Mouse (Mus musculus): ENCODE measurements around the gene Clybl. TPM values are rescaled to one million over a fixed set of nuclear protein-coding genes. Genes with fewer than 3 reads are reported as not detected.

Gene Clybl
- polyA plus RNA-seq, 1 experiment from 2014 or later, result 34.3 TPM

GRCm38 (mm10) chr14:122359136-122359905 lies 177.8 kb downstream of the Clybl start:
- Histone ChIP-seq H3K36me3 (ENCODE audit: control insufficient read depth, insufficient read depth, low read length) (no peaks in the 10 kb centered on the region), H3K4me1 (replicated peaks; ENCODE audit: control insufficient read depth, insufficient read depth, low read length) (no peaks in the 10 kb centered on the region), H3K27ac (ENCODE audit: low read depth, low read length) (no peak overlapping the region), H3K9ac (ENCODE audit: low read length) (no peak overlapping the region), H3K4me3 (ENCODE audit: low read depth, low read length) (no peak overlapping the region), H3K9me3 (ENCODE audit: control insufficient read depth, low read length) (no peaks in the 10 kb centered on the region), H3K4me2 (ENCODE audit: low read depth, low read length, severe bottlenecking) (no peak overlapping the region), H3K27me3 (ENCODE audit: control insufficient read depth, insufficient read depth, low read length) (no peaks in the 10 kb centered on the region)
- WGBS, result 80% methylated on average over 23 of the region's 23 CpGs
- no peak for ATAC-seq (replicated peaks; ENCODE audit: low FRiP score)
- no peak for DNase-seq (ENCODE audit: low spot score)

- no peak overlapping the region for H3K4me3 ChIP-seq (ENCODE audit: low read depth, low read length)
- H3K4me1 ChIP-seq (replicated peaks; ENCODE audit: control insufficient read depth, insufficient read depth, low read length), result no peaks in the 10 kb centered on the region
- no peak for DNase-seq (ENCODE audit: low spot score)
- no peaks in the 10 kb centered on the region for H3K36me3 ChIP-seq (ENCODE audit: control insufficient read depth, insufficient read depth, low read length)
- no peaks in the 10 kb centered on the region for H3K9me3 ChIP-seq (ENCODE audit: control insufficient read depth, low read length)
- no peak overlapping the region for H3K27ac ChIP-seq (ENCODE audit: low read depth, low read length)
- H3K4me2 ChIP-seq (ENCODE audit: low read depth, low read length, severe bottlenecking), result no peak overlapping the region
- ATAC-seq (replicated peaks; ENCODE audit: low FRiP score), result no peak
- H3K27me3 ChIP-seq (ENCODE audit: control insufficient read depth, insufficient read depth, low read length), result no peaks in the 10 kb centered on the region
- no peak overlapping the region for H3K9ac ChIP-seq (ENCODE audit: low read length)
- 92% methylated on average over 9 of the region's 9 CpGs for WGBS
Measured at GRCm38 (mm10) chr14:122361807-122362206, 180.3 kb downstream of the Clybl start.

GRCm38 (mm10) chr14:122363156-122363555 lies 181.7 kb downstream of the Clybl start:
- H3K27me3 ChIP-seq (ENCODE audit: control insufficient read depth, insufficient read depth, low read length), result no peaks in the 10 kb centered on the region
- no peak overlapping the region for H3K4me3 ChIP-seq (ENCODE audit: low read depth, low read length)
- H3K36me3 ChIP-seq (ENCODE audit: control insufficient read depth, insufficient read depth, low read length), result no peaks in the 10 kb centered on the region
- no peak overlapping the region for H3K4me2 ChIP-seq (ENCODE audit: low read depth, low read length, severe bottlenecking)
- ATAC-seq (replicated peaks; ENCODE audit: low FRiP score) (0 out of 2 replicates have a peak, but pooled peaks have one; percentile 11), DNase-seq (ENCODE audit: low spot score) (no peak)
- no peaks in the 10 kb centered on the region for H3K4me1 ChIP-seq (replicated peaks; ENCODE audit: control insufficient read depth, insufficient read depth, low read length)
- no peaks in the 10 kb centered on the region for H3K9me3 ChIP-seq (ENCODE audit: control insufficient read depth, low read length)
- no peak overlapping the region for H3K9ac ChIP-seq (ENCODE audit: low read length)
- 21% methylated on average over 6 of the region's 6 CpGs for WGBS
- H3K27ac ChIP-seq (ENCODE audit: low read depth, low read length), result no peak overlapping the region

- no peaks in the 10 kb centered on the region for H3K36me3 ChIP-seq (ENCODE audit: control insufficient read depth, insufficient read depth, low read length)
- H3K27me3 ChIP-seq (ENCODE audit: control insufficient read depth, insufficient read depth, low read length), result no peaks in the 10 kb centered on the region
- no peak overlapping the region for H3K27ac ChIP-seq (ENCODE audit: low read depth, low read length)
- H3K9me3 ChIP-seq (ENCODE audit: control insufficient read depth, low read length), result no peaks in the 10 kb centered on the region
- no peak overlapping the region for H3K4me3 ChIP-seq (ENCODE audit: low read depth, low read length)
- WGBS, result 100% methylated on average over 3 of the region's 3 CpGs
- H3K4me1 ChIP-seq (replicated peaks; ENCODE audit: control insufficient read depth, insufficient read depth, low read length), result no peaks in the 10 kb centered on the region
- ATAC-seq (replicated peaks; ENCODE audit: low FRiP score) (no peak), DNase-seq (ENCODE audit: low spot score) (no peak)
- H3K4me2 ChIP-seq (ENCODE audit: low read depth, low read length, severe bottlenecking), result no peak overlapping the region
- H3K9ac ChIP-seq (ENCODE audit: low read length), result no peak overlapping the region
Measured at GRCm38 (mm10) chr14:122364026-122364425, 182.5 kb downstream of the Clybl start.

DNA sequence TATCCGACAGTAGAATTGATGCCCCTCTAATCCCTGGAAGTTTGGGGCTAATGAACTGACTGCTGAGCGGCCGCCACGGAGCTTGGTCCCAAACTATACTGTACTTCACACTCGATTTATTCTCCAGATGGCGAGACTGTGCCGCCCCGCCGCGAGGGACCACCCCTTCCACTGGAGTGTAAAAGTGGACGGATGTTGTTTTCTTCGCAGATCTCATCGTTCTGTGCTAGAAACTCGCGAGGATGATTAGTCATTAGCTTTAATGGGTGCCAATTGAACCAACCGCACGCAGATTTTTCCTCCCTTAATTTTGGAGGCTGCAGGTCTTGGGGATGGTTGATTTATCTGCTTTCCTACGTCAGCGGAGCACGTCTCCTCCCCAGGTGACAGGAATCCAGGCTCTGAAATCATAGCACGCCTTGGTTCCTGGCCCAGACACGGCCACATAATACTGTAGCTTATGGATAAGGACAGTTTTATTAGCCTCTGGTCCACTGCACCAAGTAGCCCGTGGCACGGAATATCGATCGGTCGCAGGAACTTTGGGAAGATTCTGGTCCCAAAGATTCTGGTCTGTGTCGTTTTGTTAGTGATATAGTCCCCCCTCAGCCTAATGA lies 185.9 kb downstream of the Clybl start:
- no peaks in the 10 kb centered on the region for H3K36me3 ChIP-seq (ENCODE audit: control insufficient read depth, insufficient read depth, low read length)
- no peak overlapping the region for H3K9ac ChIP-seq (ENCODE audit: low read length)
- no peaks in the 10 kb centered on the region for H3K9me3 ChIP-seq (ENCODE audit: control insufficient read depth, low read length)
- H3K4me3 ChIP-seq (ENCODE audit: low read depth, low read length), result no peak overlapping the region
- no peak for ATAC-seq (replicated peaks; ENCODE audit: low FRiP score)
- no peak for DNase-seq (ENCODE audit: low spot score)
- no peak overlapping the region for H3K27ac ChIP-seq (ENCODE audit: low read depth, low read length)
- no peak overlapping the region for H3K4me2 ChIP-seq (ENCODE audit: low read depth, low read length, severe bottlenecking)
- H3K27me3 ChIP-seq (ENCODE audit: control insufficient read depth, insufficient read depth, low read length), result no peaks in the 10 kb centered on the region
- no peaks in the 10 kb centered on the region for H3K4me1 ChIP-seq (replicated peaks; ENCODE audit: control insufficient read depth, insufficient read depth, low read length)
- WGBS, result 85% methylated on average over 28 of the region's 28 CpGs

DNA sequence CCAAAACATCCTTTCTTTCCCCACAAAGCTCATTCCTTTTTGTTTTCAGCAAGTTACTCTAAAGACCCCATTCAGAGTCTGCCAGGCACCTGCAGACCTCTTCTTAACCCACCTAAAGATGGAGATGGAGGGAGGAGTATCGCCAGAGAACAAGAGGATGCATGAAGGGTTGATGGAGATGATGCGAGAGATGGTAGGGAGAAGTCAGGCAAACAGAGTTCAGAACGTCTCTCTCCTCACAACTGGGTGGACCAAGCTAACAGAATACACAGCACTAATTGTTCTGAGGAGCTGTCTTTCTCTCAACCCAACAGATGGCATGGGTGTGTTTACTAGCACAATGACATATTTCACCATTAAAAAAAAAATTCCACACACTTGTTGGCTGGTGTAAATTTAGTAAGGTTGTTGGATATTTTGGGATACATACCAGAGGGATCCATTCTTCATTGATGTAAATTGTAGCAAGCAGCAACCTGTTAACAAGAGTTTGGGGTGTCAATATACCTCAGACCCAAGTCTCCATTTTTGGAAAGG lies 186.4 kb downstream of the Clybl start:
- Histone ChIP-seq H3K27ac (ENCODE audit: low read depth, low read length) (no peak overlapping the region), H3K4me3 (ENCODE audit: low read depth, low read length) (no peak overlapping the region), H3K4me2 (ENCODE audit: low read depth, low read length, severe bottlenecking) (no peak overlapping the region), H3K4me1 (replicated peaks; ENCODE audit: control insufficient read depth, insufficient read depth, low read length) (no peaks in the 10 kb centered on the region), H3K9me3 (ENCODE audit: control insufficient read depth, low read length) (no peaks in the 10 kb centered on the region), H3K27me3 (ENCODE audit: control insufficient read depth, insufficient read depth, low read length) (no peaks in the 10 kb centered on the region), H3K36me3 (ENCODE audit: control insufficient read depth, insufficient read depth, low read length) (no peaks in the 10 kb centered on the region), H3K9ac (ENCODE audit: low read length) (no peak overlapping the region)
- no peak for ATAC-seq (replicated peaks; ENCODE audit: low FRiP score)
- DNase-seq (ENCODE audit: low spot score), result no peak
- 72% methylated on average over 3 of the region's 3 CpGs for WGBS

DNA sequence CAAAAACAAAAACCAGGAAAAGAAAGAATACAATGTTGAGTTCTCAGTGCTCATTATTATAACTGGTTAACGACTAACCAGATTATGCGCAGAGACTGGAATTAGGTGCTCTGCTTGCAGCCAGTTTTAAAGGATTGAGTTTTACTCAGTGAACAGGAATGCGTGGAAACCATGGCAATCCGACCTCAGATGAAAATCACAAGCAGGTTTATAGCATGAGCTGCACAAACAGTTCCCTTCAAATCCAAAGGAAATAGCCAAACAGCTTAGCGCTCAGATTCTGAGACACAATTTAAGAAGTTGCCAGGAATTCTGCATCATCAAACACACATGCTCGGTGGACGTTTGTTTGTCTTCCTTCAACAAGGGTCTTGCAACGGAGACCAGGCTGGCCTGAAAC lies 187.0 kb downstream of the Clybl start:
- ATAC-seq (replicated peaks; ENCODE audit: low FRiP score) (no peak), DNase-seq (ENCODE audit: low spot score) (no peak)
- H3K9me3 ChIP-seq (ENCODE audit: control insufficient read depth, low read length), result no peaks in the 10 kb centered on the region
- no peak overlapping the region for H3K4me3 ChIP-seq (ENCODE audit: low read depth, low read length)
- WGBS, result 87% methylated on average over 8 of the region's 8 CpGs
- no peaks in the 10 kb centered on the region for H3K27me3 ChIP-seq (ENCODE audit: control insufficient read depth, insufficient read depth, low read length)
- H3K9ac ChIP-seq (ENCODE audit: low read length), result no peak overlapping the region
- H3K4me1 ChIP-seq (replicated peaks; ENCODE audit: control insufficient read depth, insufficient read depth, low read length), result 0 out of 2 replicates have a peak, but pooled peaks cover 2% of the 10 kb centered on the region
- no peak overlapping the region for H3K4me2 ChIP-seq (ENCODE audit: low read depth, low read length, severe bottlenecking)
- no peaks in the 10 kb centered on the region for H3K36me3 ChIP-seq (ENCODE audit: control insufficient read depth, insufficient read depth, low read length)
- no peak overlapping the region for H3K27ac ChIP-seq (ENCODE audit: low read depth, low read length)

DNA sequence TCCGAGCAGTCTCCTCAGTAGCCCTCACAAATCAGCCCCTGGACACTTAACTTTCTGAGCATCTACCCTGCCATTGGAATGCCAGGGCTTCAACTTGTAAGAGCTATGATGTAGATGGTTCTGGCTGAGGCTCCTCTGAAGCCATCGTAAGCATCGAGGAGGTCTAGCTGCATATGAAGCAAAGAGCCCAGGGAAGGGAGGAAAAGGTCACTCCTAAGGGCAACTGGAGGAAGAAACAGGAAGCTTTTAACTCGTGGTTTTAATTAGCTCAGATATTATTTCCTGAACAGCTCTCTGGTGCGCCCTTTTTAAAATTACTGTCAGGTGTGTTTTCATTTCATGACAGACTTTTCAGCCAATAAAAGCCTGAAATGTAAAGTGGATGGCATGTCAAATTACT lies 190.5 kb downstream of the Clybl start:
- Histone ChIP-seq H3K4me2 (ENCODE audit: low read depth, low read length, severe bottlenecking) (no peak overlapping the region), H3K36me3 (ENCODE audit: control insufficient read depth, insufficient read depth, low read length) (no peaks in the 10 kb centered on the region), H3K4me1 (replicated peaks; ENCODE audit: control insufficient read depth, insufficient read depth, low read length) (peaks cover 5% of the 10 kb centered on the region; the same call in 1 of the 2 replicates), H3K27ac (ENCODE audit: low read depth, low read length) (no peak overlapping the region), H3K9ac (ENCODE audit: low read length) (no peak overlapping the region), H3K27me3 (ENCODE audit: control insufficient read depth, insufficient read depth, low read length) (peaks cover 3% of the 10 kb centered on the region), H3K9me3 (ENCODE audit: control insufficient read depth, low read length) (no peaks in the 10 kb centered on the region), H3K4me3 (ENCODE audit: low read depth, low read length) (no peak overlapping the region)
- ATAC-seq (replicated peaks; ENCODE audit: low FRiP score) (no peak), DNase-seq (ENCODE audit: low spot score) (no peak)
- WGBS, result 48% methylated on average over 5 of the region's 5 CpGs
